Mouse (Mus musculus) retina, embryonic 14.5 days (tissue): Measurements from ENCODE around the gene Car9.
"Not testable (repeated sequence)": the region's sequence is repeated elsewhere in the genome, so short reads cannot be mapped to it uniquely, and the experiment has no call there.

Experiments used
- DNase-seq: peaks from one replicate; pipeline ENCODE4 v3.0.0-alpha.2; 2015; ENCODE audit warnings: low spot score

Car9 gene

GRCm38 (mm10) chr4:43528487-43528886 is 21.7 kb downstream of the Car9 start:
- no peak for DNase-seq

- DNase-seq = peak; percentile 31
Measured at GRCm38 (mm10) chr4:43530081-43530501, 23.3 kb downstream of the Car9 start.

GRCm38 (mm10) chr4:43530581-43530980 is 23.8 kb downstream of the Car9 start:
- peak; percentile 79 for DNase-seq

GRCm38 (mm10) chr4:43533270-43533669 is 26.5 kb downstream of the Car9 start:
- DNase-seq = no peak

GRCm38 (mm10) chr4:43535628-43536027 is 28.9 kb downstream of the Car9 start:
- DNase-seq = no peak

- DNase-seq = no peak
Measured at GRCm38 (mm10) chr4:43536031-43536430, 29.3 kb downstream of the Car9 start.

- DNase-seq = no peak
Measured at GRCm38 (mm10) chr4:43542044-43542443, 35.3 kb downstream of the Car9 start.

- DNase-seq = no peak
Measured at GRCm38 (mm10) chr4:43546375-43547047, 39.7 kb downstream of the Car9 start.

- no peak for DNase-seq
Measured at GRCm38 (mm10) chr4:43547160-43547559, 40.4 kb downstream of the Car9 start.

- DNase-seq = no peak
Measured at GRCm38 (mm10) chr4:43549055-43549454, 42.3 kb downstream of the Car9 start.

- not testable (repeated sequence) for DNase-seq
Measured at GRCm38 (mm10) chr4:43551854-43552253, 45.1 kb downstream of the Car9 start.

- DNase-seq = no peak
Measured at GRCm38 (mm10) chr4:43552437-43552836, 45.7 kb downstream of the Car9 start.

GRCm38 (mm10) chr4:43553891-43554290 is 47.1 kb downstream of the Car9 start:
- no peak for DNase-seq

GRCm38 (mm10) chr4:43555926-43556325 is 49.2 kb downstream of the Car9 start:
- no peak for DNase-seq

- peak; percentile 22 for DNase-seq
Measured at GRCm38 (mm10) chr4:43558028-43558630, 51.4 kb downstream of the Car9 start.

- DNase-seq = peak; percentile 49
Measured at GRCm38 (mm10) chr4:43558631-43559356, 52.0 kb downstream of the Car9 start.

- DNase-seq = no peak
Measured at GRCm38 (mm10) chr4:43559519-43560242, 52.9 kb downstream of the Car9 start.

- DNase-seq = no peak
Measured at GRCm38 (mm10) chr4:43560243-43560611, 53.5 kb downstream of the Car9 start.

- no peak for DNase-seq
Measured at GRCm38 (mm10) chr4:43560976-43561375, 54.2 kb downstream of the Car9 start.

- no peak for DNase-seq
Measured at GRCm38 (mm10) chr4:43561436-43561996, 54.8 kb downstream of the Car9 start.

- DNase-seq = peak; percentile 94
Measured at GRCm38 (mm10) chr4:43561997-43562768, 55.4 kb downstream of the Car9 start, which contains the start of the genes Creb3 and Tln1. Gene Creb3 (plus strand): TSS chr4:43562332. Gene Tln1 (minus strand): TSS chr4:43562691.
